Mouse (Mus musculus): ENCODE measurements around the gene Dock9. TPM values are rescaled to one million over a fixed set of nuclear protein-coding genes. Genes with fewer than 3 reads are reported as not detected.

Dock9 gene
- polyA plus RNA-seq, 1 experiment from 2014 or later, result 15.8 TPM

DNA sequence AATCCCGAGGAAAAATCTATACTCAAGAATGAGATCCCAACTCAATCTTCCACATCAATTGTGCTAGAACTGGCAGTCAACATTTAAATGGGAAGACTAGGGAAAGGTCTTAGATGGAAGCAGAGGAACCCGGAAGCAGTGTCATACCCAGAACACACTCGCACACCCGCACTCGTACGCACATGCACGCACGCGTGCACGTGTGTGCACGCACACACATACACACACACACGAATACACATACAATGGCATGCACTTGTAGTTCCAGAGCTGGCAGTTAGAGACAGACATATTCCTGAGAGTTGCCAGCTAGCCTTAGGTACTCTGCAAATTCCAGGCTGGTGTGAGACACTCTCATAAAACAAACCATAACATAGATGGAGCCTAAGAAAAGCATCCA, 63.9 kb downstream of the Dock9 start:
- Histone ChIP-seq H3K9me3 (ENCODE audit: control insufficient read depth, low read length) (no peaks in the 10 kb centered on the region), H3K4me1 (replicated peaks; ENCODE audit: control insufficient read depth, insufficient read depth, low read length) (peaks cover 9% of the 10 kb centered on the region; the same call in 1 of the 2 replicates), H3K36me3 (ENCODE audit: control insufficient read depth, insufficient read depth) (no peaks in the 10 kb centered on the region), H3K27ac (ENCODE audit: low read length) (no peak overlapping the region), H3K9ac (replicated peaks; ENCODE audit: low read depth, low read length) (no peak overlapping the region), H3K4me3 (replicated peaks; ENCODE audit: low read length) (no peak overlapping the region), H3K27me3 (replicated peaks; ENCODE audit: control insufficient read depth, insufficient read depth, low read length) (no peaks in the 10 kb centered on the region), H3K4me2 (ENCODE audit: low read length) (no peak overlapping the region)
- no peak for ATAC-seq
- 94% methylated on average over 12 of the region's 12 CpGs for WGBS

GRCm38 (mm10) chr14:121732196-121732595, 65.4 kb downstream of the Dock9 start:
- Histone ChIP-seq H3K4me3 (replicated peaks; ENCODE audit: low read length) (no peak overlapping the region), H3K4me1 (replicated peaks; ENCODE audit: control insufficient read depth, insufficient read depth, low read length) (peaks cover 4% of the 10 kb centered on the region; the same call in 1 of the 2 replicates), H3K9me3 (ENCODE audit: control insufficient read depth, low read length) (no peaks in the 10 kb centered on the region), H3K27me3 (replicated peaks; ENCODE audit: control insufficient read depth, insufficient read depth, low read length) (no peaks in the 10 kb centered on the region), H3K9ac (replicated peaks; ENCODE audit: low read depth, low read length) (no peak overlapping the region), H3K27ac (ENCODE audit: low read length) (no peak overlapping the region), H3K4me2 (ENCODE audit: low read length) (no peak overlapping the region), H3K36me3 (ENCODE audit: control insufficient read depth, insufficient read depth) (no peaks in the 10 kb centered on the region)
- no peak for ATAC-seq
- WGBS, result 12% methylated on average over 8 of the region's 8 CpGs

DNA sequence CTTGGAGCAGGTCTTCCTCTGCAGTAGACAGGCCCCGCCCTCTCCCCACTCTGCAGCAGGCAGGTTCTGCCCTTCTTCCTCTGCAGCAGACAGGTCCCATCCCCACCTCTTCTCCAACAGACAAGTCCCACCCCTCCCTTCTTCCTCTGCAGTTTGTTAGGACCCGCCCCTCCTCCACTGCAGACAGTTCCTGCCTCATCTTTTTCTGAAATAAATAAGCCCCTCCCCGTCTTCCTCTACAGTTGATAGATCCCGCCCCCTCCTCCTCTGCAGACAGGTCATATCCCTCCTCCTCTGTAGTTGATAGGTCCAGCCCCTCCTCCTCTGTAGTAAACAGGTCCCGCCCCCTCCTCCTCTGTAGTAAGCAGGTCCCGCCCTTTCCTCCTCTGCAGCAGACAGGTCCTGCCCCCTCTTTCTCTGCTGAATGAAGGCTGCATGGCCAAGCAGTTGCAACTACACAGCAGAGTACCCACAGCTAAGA, 65.9 kb downstream of the Dock9 start:
- ATAC-seq, result peak; percentile 48
- H3K27me3 ChIP-seq (replicated peaks; ENCODE audit: control insufficient read depth, insufficient read depth, low read length), result no peaks in the 10 kb centered on the region
- 25% methylated on average over 5 of the region's 6 CpGs for WGBS
- H3K36me3 ChIP-seq (ENCODE audit: control insufficient read depth, insufficient read depth), result no peaks in the 10 kb centered on the region
- no peak overlapping the region for H3K4me2 ChIP-seq (ENCODE audit: low read length)
- peaks cover 4% of the 10 kb centered on the region; the same call in 1 of the 2 replicates for H3K4me1 ChIP-seq (replicated peaks; ENCODE audit: control insufficient read depth, insufficient read depth, low read length)
- no peaks in the 10 kb centered on the region for H3K9me3 ChIP-seq (ENCODE audit: control insufficient read depth, low read length)
- H3K4me3 ChIP-seq (replicated peaks; ENCODE audit: low read length), result no peak overlapping the region
- no peak overlapping the region for H3K9ac ChIP-seq (replicated peaks; ENCODE audit: low read depth, low read length)
- no peak overlapping the region for H3K27ac ChIP-seq (ENCODE audit: low read length)

GRCm38 (mm10) chr14:121730966-121731365, 66.7 kb downstream of the Dock9 start:
- no peak for ATAC-seq
- H3K4me3 ChIP-seq (replicated peaks; ENCODE audit: low read length), result no peak overlapping the region
- no peaks in the 10 kb centered on the region for H3K9me3 ChIP-seq (ENCODE audit: control insufficient read depth, low read length)
- H3K36me3 ChIP-seq (ENCODE audit: control insufficient read depth, insufficient read depth), result no peaks in the 10 kb centered on the region
- H3K27ac ChIP-seq (ENCODE audit: low read length), result no peak overlapping the region
- no peaks in the 10 kb centered on the region for H3K27me3 ChIP-seq (replicated peaks; ENCODE audit: control insufficient read depth, insufficient read depth, low read length)
- no peak overlapping the region for H3K9ac ChIP-seq (replicated peaks; ENCODE audit: low read depth, low read length)
- no peak overlapping the region for H3K4me2 ChIP-seq (ENCODE audit: low read length)
- 94% methylated on average over 3 of the region's 3 CpGs for WGBS
- peaks cover 4% of the 10 kb centered on the region; the same call in 1 of the 2 replicates for H3K4me1 ChIP-seq (replicated peaks; ENCODE audit: control insufficient read depth, insufficient read depth, low read length)

DNA sequence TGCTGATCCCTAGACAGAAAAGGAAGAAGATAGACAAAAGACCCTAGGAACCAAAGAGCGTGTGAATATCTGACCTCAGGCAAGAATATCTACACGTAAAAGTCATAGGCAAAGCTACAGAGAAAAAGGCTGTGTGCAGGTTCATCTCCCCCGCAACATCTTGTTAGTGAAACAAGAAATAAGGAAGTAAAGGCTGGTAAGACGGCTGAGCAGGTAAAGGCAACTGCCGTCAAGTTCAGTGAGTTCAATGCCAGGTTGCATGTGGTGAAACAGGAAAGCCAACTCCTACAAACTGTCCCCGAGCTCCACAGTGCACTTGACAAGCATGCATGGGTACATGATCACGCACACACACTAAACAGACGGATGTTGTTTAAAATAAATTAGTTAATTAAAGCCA, 69.6 kb downstream of the Dock9 start:
- Histone ChIP-seq H3K4me1 (replicated peaks; ENCODE audit: control insufficient read depth, insufficient read depth, low read length) (peaks cover 4% of the 10 kb centered on the region), H3K27me3 (replicated peaks; ENCODE audit: control insufficient read depth, insufficient read depth, low read length) (no peaks in the 10 kb centered on the region), H3K9ac (replicated peaks; ENCODE audit: low read depth, low read length) (no peak overlapping the region), H3K9me3 (ENCODE audit: control insufficient read depth, low read length) (no peaks in the 10 kb centered on the region), H3K36me3 (ENCODE audit: control insufficient read depth, insufficient read depth) (no peaks in the 10 kb centered on the region), H3K4me2 (ENCODE audit: low read length) (no peak overlapping the region), H3K4me3 (replicated peaks; ENCODE audit: low read length) (no peak overlapping the region), H3K27ac (ENCODE audit: low read length) (no peak overlapping the region)
- WGBS, result 77% methylated on average over 8 of the region's 8 CpGs
- ATAC-seq, result no peak

- no peak overlapping the region for H3K9ac ChIP-seq (replicated peaks; ENCODE audit: low read depth, low read length)
- H3K36me3 ChIP-seq (ENCODE audit: control insufficient read depth, insufficient read depth), result no peaks in the 10 kb centered on the region
- no peak overlapping the region for H3K4me2 ChIP-seq (ENCODE audit: low read length)
- H3K4me3 ChIP-seq (replicated peaks; ENCODE audit: low read length), result no peak overlapping the region
- no peak for ATAC-seq
- no peaks in the 10 kb centered on the region for H3K27me3 ChIP-seq (replicated peaks; ENCODE audit: control insufficient read depth, insufficient read depth, low read length)
- H3K4me1 ChIP-seq (replicated peaks; ENCODE audit: control insufficient read depth, insufficient read depth, low read length), result peaks cover 9% of the 10 kb centered on the region
- 88% methylated on average over 8 of the region's 8 CpGs for WGBS
- no peaks in the 10 kb centered on the region for H3K9me3 ChIP-seq (ENCODE audit: control insufficient read depth, low read length)
- H3K27ac ChIP-seq (ENCODE audit: low read length), result no peak overlapping the region
These were observed 73.1 kb downstream of the Dock9 start for GRCm38 (mm10) chr14:121724501-121724900.

DNA sequence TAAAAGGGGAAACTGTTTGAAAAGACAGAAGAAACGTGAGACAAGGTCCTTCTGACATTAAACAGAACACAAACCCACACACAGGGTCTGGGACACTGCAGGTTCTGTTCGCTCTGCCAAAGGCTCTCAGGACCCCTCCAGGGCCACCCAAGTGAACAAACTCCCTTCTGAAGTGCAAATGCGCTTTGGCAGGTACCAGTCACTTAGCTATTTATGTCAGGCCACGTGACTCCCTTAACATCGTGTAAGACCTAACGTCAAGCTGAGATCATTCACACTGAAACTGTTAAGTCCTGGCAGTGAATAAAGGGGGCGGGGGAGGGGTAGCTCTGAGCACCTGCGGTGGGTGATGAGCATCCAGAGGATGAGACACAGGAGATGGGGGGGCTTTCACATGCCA, 74.9 kb downstream of the Dock9 start:
- no peaks in the 10 kb centered on the region for H3K36me3 ChIP-seq (ENCODE audit: control insufficient read depth, insufficient read depth)
- H3K4me1 ChIP-seq (replicated peaks; ENCODE audit: control insufficient read depth, insufficient read depth, low read length), result peaks cover 9% of the 10 kb centered on the region
- H3K9me3 ChIP-seq (ENCODE audit: control insufficient read depth, low read length), result no peaks in the 10 kb centered on the region
- no peak overlapping the region for H3K27ac ChIP-seq (ENCODE audit: low read length)
- no peaks in the 10 kb centered on the region for H3K27me3 ChIP-seq (replicated peaks; ENCODE audit: control insufficient read depth, insufficient read depth, low read length)
- WGBS, result 12% methylated on average over 8 of the region's 8 CpGs
- no peak overlapping the region for H3K9ac ChIP-seq (replicated peaks; ENCODE audit: low read depth, low read length)
- no peak overlapping the region for H3K4me2 ChIP-seq (ENCODE audit: low read length)
- ATAC-seq, result 0 out of 2 replicates have a peak, but pooled peaks have one; percentile 46
- H3K4me3 ChIP-seq (replicated peaks; ENCODE audit: low read length), result no peak overlapping the region

GRCm38 (mm10) chr14:121721431-121721830, 76.2 kb downstream of the Dock9 start:
- no peak overlapping the region for H3K9ac ChIP-seq (replicated peaks; ENCODE audit: low read depth, low read length)
- 76% methylated on average over 5 of the region's 5 CpGs for WGBS
- H3K4me2 ChIP-seq (ENCODE audit: low read length), result no peak overlapping the region
- peaks cover 9% of the 10 kb centered on the region for H3K4me1 ChIP-seq (replicated peaks; ENCODE audit: control insufficient read depth, insufficient read depth, low read length)
- no peaks in the 10 kb centered on the region for H3K27me3 ChIP-seq (replicated peaks; ENCODE audit: control insufficient read depth, insufficient read depth, low read length)
- no peaks in the 10 kb centered on the region for H3K9me3 ChIP-seq (ENCODE audit: control insufficient read depth, low read length)
- ATAC-seq, result no peak
- H3K27ac ChIP-seq (ENCODE audit: low read length), result no peak overlapping the region
- H3K4me3 ChIP-seq (replicated peaks; ENCODE audit: low read length), result no peak overlapping the region
- no peaks in the 10 kb centered on the region for H3K36me3 ChIP-seq (ENCODE audit: control insufficient read depth, insufficient read depth)

DNA sequence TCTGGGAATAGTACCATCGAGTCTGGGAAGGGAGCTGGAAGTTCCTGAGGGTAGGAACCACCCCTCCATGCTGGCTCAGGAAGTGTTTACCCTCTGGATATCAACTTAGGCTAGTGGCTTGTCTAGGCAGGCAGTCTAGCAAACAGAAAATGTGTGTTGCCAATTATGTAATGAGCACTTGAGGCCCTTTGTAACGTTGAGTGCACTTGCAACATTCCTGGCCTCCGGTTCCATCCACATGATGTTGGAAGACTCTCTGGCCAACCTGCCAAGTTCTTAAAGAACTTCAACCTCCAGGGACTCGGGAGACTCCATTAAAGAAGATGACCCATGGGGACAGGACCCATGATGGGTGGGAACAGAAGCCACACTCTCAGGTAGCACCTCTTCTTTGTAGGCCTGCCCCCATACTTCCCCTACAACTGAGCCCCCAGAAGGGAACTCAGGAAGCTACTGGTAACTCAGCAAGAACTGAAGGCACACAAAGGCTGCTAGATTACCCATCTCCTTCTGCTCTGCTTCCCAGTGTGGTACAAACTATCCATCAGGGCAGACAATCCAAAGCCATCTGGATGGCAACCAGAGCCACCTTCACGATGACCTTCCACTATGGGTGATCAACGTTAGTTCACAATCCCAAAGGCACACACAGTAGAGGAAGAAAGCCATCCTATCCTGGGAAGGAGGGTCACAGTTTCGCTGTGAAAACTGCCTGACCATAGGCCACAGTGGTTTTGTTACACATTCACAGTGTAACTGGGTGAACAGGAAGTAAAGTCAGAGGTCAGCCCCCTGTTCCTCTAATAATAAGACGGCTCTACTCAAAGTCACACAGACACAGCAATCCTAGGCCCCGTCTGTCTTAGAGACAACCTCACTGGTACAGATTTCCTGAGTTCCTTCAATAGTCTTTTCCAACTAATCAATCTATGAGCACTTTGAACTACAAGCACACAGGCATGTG, 77.7 kb downstream of the Dock9 start:
- Histone ChIP-seq H3K36me3 (ENCODE audit: control insufficient read depth, insufficient read depth) (no peaks in the 10 kb centered on the region), H3K27ac (ENCODE audit: low read length) (no peak overlapping the region), H3K4me3 (replicated peaks; ENCODE audit: low read length) (no peak overlapping the region), H3K9me3 (ENCODE audit: control insufficient read depth, low read length) (no peaks in the 10 kb centered on the region), H3K9ac (replicated peaks; ENCODE audit: low read depth, low read length) (no peak overlapping the region), H3K4me2 (ENCODE audit: low read length) (no peak overlapping the region), H3K4me1 (replicated peaks; ENCODE audit: control insufficient read depth, insufficient read depth, low read length) (peaks cover 9% of the 10 kb centered on the region), H3K27me3 (replicated peaks; ENCODE audit: control insufficient read depth, insufficient read depth, low read length) (no peaks in the 10 kb centered on the region)
- no peak for ATAC-seq
- 79% methylated on average over 9 of the region's 9 CpGs for WGBS

Measured in forebrain, embryonic 16.5 days (tissue).